ENCODE assay signal across 1 mouse cellular context in genomic region chr11:31671354-31672169, GRCm38 (mm10).
A peak's percentile ranks its signal among the peaks of the same experiment; 100 is the strongest.
TF ChIP-seq lines count a peak whose summit lies in the region.

TSS of gene Bod1 (minus strand) at chr11:31671885.

TF ChIP-seq in CH12.LX, 34 proteins besides CTCF, POLR2A, EP300 and RAD21 (continued from another document):
- TF ChIP-seq ZMIZ1 (IDR thresholded peaks at IDR 0.05; ENCODE audit: low read depth, low read length) (peak; percentile 43; the same call in 1 of the 2 replicates), NELFE (IDR thresholded peaks at IDR 0.05; ENCODE audit: low read depth, low read length) (peak; percentile 74), SIN3A (IDR thresholded peaks at IDR 0.05; ENCODE audit: low read length) (peak; percentile 95), GABPA (IDR thresholded peaks at IDR 0.05; ENCODE audit: insufficient replicate concordance, low read depth, low read length) (peak; percentile 83; the same call in 1 of the 2 replicates), HCFC1 (IDR thresholded peaks at IDR 0.05; ENCODE audit: low read depth, low read length) (peak; percentile 92), BHLHE40 (IDR thresholded peaks at IDR 0.05; ENCODE audit: low read depth, low read length) (no peak), MEF2A (IDR thresholded peaks at IDR 0.05; ENCODE audit: borderline replicate concordance, low read depth, low read length) (peak; percentile 41; the same call in 1 of the 2 replicates), MAFK (IDR thresholded peaks at IDR 0.05; ENCODE audit: insufficient replicate concordance, low read length) (no peak), UBTF (IDR thresholded peaks at IDR 0.05; ENCODE audit: low read depth, low read length) (no peak), MAZ (IDR thresholded peaks at IDR 0.05; ENCODE audit: low read depth, low read length) (peak; percentile 94)
TF ChIP-seq in CH12.LX: peak in this region for 17.
